Mouse (Mus musculus): Measurements from ENCODE around the gene Smyd3. TPM values are rescaled to one million over a fixed set of nuclear protein-coding genes. Genes with fewer than 3 reads are reported as not detected.

The Smyd3 gene
- polyA plus RNA-seq (2021; fragmentation: Nextera tagmentation) = 18.5 and 20.0 TPM in 2 replicates
- long read RNA-seq, experiment 1, transcript Smyd3-202 (6 exons, 1,229 nt) = major isoform, 5 of 23 reads
- long read RNA-seq, experiment 1, partial matches to known transcripts = 7 of 23 reads
- long read RNA-seq, experiment 1, other reads (novel, unspliced or antisense) = 7 of 23 reads
- long read RNA-seq, experiment 2, partial matches to known transcripts = 3 of 12 reads
- long read RNA-seq, experiment 2, other reads (novel, unspliced or antisense) = 6 of 12 reads

GRCm38 (mm10) chr1:179517713-179518465, at the start of gene Smyd3:
Gene Smyd3, minus strand, starts transcription at chr1:179518041.

DNA sequence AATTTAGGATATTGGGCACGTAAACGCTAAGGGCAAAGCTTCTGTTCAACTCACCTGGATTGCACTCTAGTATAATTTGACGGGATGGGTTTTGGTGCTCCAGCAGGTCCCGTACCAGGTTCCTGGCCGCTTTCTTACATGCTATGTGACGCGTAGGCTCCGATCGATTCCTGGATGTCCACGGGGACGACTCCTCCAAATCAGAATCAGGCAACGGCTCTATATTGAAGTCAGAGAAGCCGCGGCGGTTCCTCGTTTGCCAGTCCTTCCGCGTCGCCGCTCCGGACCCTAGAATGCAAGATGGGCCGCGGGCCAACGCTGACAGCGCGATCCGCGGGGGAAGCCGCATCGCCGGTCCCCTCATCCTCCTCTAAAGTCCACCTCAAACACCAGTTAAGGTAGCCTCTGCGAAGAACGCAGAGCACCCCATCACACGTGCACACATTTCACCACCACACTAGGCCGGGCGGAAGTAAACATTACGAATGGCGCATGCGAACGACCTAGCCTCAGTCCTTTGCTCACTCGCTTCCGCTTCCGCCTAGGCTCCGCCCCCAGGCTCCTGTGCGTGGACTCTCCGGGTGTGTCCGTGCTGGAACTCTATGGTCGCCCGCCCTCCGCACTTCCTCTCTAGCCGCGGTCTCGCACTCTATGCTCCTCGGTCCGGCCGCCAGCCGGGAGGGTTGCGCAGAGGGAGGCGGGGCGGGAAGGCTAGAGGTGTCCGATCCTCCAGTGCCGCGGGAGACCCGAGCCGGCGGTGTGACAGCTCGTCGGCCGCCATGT, 28.1 kb upstream of the Smyd3 start, which contains the start of the genes Tfb2m and Cnst:
Gene Tfb2m (minus strand): TSS at position 500 of the 783 bp plus-strand sequence.
Gene Cnst (plus strand): TSS at position 603 of the 783 bp plus-strand sequence.

Other genes starting within 250 kb of the Smyd3 start
- gene Tfb2m, start 28.2 kb upstream of the Smyd3 start, polyA plus RNA-seq (2021; fragmentation: Nextera tagmentation) = 15.8 and 17.6 TPM in 2 replicates
- 7.3 and 9.5 TPM in 2 replicates for gene Cnst, start 28.3 kb upstream of the Smyd3 start, polyA plus RNA-seq (2021; fragmentation: Nextera tagmentation)
- 112 and 114 TPM in 2 replicates for gene Sccpdh, start 150.2 kb upstream of the Smyd3 start, polyA plus RNA-seq (2021; fragmentation: Nextera tagmentation)
- 0.06 and 0.09 TPM in 2 replicates for gene Kif28, start 227.2 kb upstream of the Smyd3 start, polyA plus RNA-seq (2021; fragmentation: Nextera tagmentation)